Mouse (Mus musculus) bone marrow macrophage, adult 2 months (primary cell): ENCODE data around the gene Gdpd4.

Experiments
- CTCF ChIP-seq: IDR thresholded peaks from 2 replicates; pipeline ENCODE4 v1.5.1; 2012; ENCODE audit warnings: low read depth, mild to moderate bottlenecking, low read length, moderate library complexity
- POLR2A ChIP-seq: IDR thresholded peaks from 2 replicates; pipeline ENCODE4 v1.6.1; 2012; ENCODE audit warnings: mild to moderate bottlenecking, low read depth, low read length, borderline replicate concordance

DNA sequence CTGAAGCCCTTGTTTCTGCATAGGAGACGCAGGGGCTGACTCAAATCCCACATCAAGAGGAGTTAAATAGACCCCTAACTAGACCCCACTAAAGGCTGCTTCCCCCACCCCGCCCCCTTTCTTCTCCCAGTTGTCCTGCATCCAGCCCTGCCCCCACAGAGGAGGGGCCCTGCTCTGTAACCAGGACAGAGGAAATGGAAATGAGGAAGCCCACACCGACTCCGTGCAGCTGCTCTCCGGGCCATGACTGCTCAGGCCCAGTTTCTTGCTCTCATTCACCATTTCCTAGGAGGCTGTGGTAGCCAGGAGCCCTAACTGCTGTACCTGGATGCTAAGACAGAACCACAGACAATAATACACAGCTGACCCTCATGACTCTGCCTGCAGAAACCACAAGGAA, 162.6 kb downstream of the Gdpd4 start:
- TF ChIP-seq CTCF: no peak
- no peak for TF ChIP-seq POLR2A
